Mouse (Mus musculus) spleen, postnatal 10 days (tissue): ENCODE results near the gene Sesn2.
A peak's percentile ranks its signal among the peaks of the same experiment; 100 is the strongest.
"Not testable (repeated sequence)": the region's sequence is repeated elsewhere in the genome, so short reads cannot be mapped to it uniquely, and the experiment has no call there.

ENCODE experiments used
- DNase-seq, 2 experiments: peaks; one replicate each; pipeline ENCODE4 v3.0.0; 2021 to 2022; ENCODE audit warnings: low spot score in 2 of 2

Sesn2 gene

GRCm38 (mm10) chr4:132510352-132510798 is at the start of gene Sesn2:
TSS of gene Sesn2 (minus strand) at chr4:132510501.
- peak; percentile 95 to 98 for DNase-seq

GRCm38 (mm10) chr4:132555550-132555949 is 45.2 kb upstream of the Sesn2 start:
- not testable (repeated sequence) for DNase-seq

GRCm38 (mm10) chr4:132554653-132555052 is 44.4 kb upstream of the Sesn2 start:
- no peak for DNase-seq

GRCm38 (mm10) chr4:132554221-132554620 is 43.9 kb upstream of the Sesn2 start:
- no peak for DNase-seq

GRCm38 (mm10) chr4:132545851-132546250 is 35.5 kb upstream of the Sesn2 start:
- peak; percentile 75 to 81 for DNase-seq

GRCm38 (mm10) chr4:132542724-132543123 is 32.4 kb upstream of the Sesn2 start:
- no peak for DNase-seq

GRCm38 (mm10) chr4:132541413-132541812 is 31.1 kb upstream of the Sesn2 start:
- DNase-seq, result no peak

- no peak for DNase-seq
Observed at GRCm38 (mm10) chr4:132539481-132539880, 29.2 kb upstream of the Sesn2 start.

- DNase-seq, result peak; percentile 96 to 98
Observed at GRCm38 (mm10) chr4:132535406-132536121, 25.3 kb upstream of the Sesn2 start, which contains the start of gene Dnajc8. TSS of gene Dnajc8 (plus strand) at chr4:132535550.

- peak; percentile 80 to 95 for DNase-seq
Observed at GRCm38 (mm10) chr4:132532981-132533916, 22.9 kb upstream of the Sesn2 start, which contains the start of gene Atpif1. TSS of gene Atpif1 (minus strand) at chr4:132533659.

GRCm38 (mm10) chr4:132532496-132532895 is 22.2 kb upstream of the Sesn2 start:
- DNase-seq, result no peak

- no peak for DNase-seq
Observed at GRCm38 (mm10) chr4:132530033-132530804, 19.9 kb upstream of the Sesn2 start.

- no peak for DNase-seq
Observed at GRCm38 (mm10) chr4:132529344-132529743, 19.0 kb upstream of the Sesn2 start.

GRCm38 (mm10) chr4:132527917-132528522 is 17.7 kb upstream of the Sesn2 start:
- no peak for DNase-seq

- DNase-seq, result no peak
Observed at GRCm38 (mm10) chr4:132526678-132527077, 16.4 kb upstream of the Sesn2 start.

- no peak for DNase-seq
Observed at GRCm38 (mm10) chr4:132524808-132525207, 14.5 kb upstream of the Sesn2 start.

GRCm38 (mm10) chr4:132524321-132524741 is 14.0 kb upstream of the Sesn2 start:
- DNase-seq, result no peak

- DNase-seq, result no peak
Observed at GRCm38 (mm10) chr4:132519188-132519587, 8.9 kb upstream of the Sesn2 start.

- DNase-seq, result no peak
Observed at GRCm38 (mm10) chr4:132518066-132518465, 7.8 kb upstream of the Sesn2 start.

GRCm38 (mm10) chr4:132515369-132516155 is 5.3 kb upstream of the Sesn2 start:
- DNase-seq, result peak; percentile 73 to 91
